Mouse (Mus musculus) embryo, embryonic 10 days (tissue): Measurements from ENCODE around the gene Rpn2.

ENCODE experiments used
- DNase-seq: peaks from one replicate; pipeline ENCODE4 v3.0.0-alpha.2; 2015; ENCODE audit warnings: low spot score

Rpn2 gene

DNA sequence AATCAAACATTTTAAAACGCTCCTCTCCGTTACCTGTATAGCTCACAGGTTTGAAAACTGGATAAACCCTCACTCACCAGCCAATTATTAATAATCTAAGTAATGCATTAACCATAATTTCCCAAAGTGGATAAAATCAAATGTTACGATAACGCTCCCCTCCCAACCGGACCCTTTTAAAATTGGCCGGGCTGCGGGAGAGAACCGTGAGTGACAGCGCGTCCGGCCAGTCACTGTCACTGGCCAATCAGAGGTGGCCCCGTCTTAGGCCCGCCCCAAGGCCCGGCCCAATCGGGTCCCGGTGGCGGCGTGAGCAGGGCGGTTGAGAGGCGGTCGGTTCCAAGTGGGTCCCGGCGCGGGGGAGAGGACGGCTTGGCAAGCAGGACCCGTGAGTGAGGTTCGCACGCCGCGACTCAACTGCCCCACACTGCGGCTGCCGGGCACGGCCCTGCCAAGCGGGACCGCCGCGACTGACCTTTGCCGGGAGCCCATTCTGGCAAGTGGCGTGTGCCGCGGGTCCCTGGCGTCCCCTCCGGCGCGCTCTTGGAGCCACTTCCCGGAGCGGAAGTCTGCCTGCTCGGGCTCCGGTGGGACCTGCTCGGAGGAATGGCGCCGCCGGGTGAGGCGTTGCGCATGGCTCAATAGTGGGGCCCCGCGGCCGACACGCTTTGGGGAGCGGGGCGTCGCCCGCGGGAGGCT is at the start of gene Rpn2:
TSS of gene Rpn2 (plus strand) at position 301 of the 699 bp plus-strand sequence.
- DNase-seq = peak; percentile 97

DNA sequence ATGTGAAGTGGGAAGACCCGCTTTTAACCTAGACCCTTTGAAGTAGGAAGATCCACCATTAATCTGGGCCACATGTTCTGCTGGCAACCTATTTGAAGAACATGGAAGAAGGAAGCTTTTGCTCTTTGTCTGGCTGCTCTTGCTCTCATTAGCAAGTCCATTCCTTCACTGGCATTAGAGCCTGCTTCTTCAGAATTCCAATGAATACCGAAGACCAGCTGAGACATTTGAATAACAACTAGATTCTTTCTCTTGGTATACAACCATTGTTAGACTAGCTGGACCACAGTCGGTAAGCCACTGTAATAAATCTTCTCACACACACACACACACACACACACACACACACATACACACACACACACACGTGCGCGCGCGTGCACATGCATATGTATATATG is 42.9 kb upstream of the Rpn2 start:
- no peak for DNase-seq

DNA sequence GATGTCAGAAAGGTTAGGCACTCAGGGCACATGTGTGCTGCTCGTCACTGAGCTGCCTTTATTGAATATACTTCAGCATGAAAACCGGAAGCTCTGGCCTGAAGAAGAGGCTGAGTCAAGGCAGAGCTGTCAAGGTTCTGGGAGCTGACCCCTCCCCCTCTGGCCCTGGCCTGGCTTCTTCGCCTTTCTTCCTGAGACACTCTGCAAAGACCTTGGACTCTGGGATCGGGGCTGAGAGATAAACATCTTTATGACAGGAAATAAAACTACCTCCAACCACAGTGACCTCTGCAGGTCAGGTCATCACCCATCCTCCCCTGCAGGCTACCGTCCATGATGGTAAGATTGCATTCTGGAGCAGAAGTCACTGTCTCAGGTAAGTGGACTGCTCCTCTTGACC is 33.8 kb upstream of the Rpn2 start:
- no peak for DNase-seq

DNA sequence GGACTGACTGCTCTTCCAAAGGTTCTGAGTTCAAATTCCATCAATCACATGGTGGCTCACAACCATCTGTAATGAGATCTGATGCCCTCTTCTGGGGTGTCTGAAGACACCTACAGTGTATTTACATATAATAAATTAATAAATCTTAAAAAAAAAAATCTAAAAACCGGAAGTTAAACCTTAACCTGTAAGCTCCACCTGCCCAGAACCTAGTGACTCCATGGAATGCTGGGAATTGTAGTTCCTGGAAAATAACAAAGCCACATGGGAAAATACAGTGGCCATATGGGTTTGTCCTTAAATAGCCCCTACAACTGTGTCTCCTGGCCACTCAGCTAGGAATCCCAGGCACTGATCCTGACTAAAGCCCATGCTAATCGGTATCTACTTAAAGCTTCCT is 33.2 kb upstream of the Rpn2 start:
- no peak for DNase-seq

DNA sequence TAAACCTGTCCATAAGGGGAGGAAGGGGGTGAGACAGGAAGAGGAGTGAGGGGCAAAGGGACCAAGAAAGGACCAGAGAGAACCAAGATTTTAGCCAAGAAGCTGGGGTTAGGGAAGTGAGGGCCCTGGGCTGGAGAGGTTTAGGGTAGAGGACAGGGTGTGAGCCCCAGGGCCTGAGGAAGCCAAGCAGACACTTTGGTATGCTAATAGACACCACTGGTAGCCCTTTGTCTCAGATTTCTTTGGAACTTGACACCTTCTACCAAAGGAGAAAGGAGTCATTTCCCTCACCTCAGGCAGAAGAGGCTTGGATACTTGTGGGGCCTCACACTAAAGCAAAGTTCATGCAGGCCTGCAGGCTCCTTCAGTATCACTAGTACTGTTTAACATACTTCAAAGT is 30.7 kb upstream of the Rpn2 start:
- DNase-seq = peak; percentile 43

DNA sequence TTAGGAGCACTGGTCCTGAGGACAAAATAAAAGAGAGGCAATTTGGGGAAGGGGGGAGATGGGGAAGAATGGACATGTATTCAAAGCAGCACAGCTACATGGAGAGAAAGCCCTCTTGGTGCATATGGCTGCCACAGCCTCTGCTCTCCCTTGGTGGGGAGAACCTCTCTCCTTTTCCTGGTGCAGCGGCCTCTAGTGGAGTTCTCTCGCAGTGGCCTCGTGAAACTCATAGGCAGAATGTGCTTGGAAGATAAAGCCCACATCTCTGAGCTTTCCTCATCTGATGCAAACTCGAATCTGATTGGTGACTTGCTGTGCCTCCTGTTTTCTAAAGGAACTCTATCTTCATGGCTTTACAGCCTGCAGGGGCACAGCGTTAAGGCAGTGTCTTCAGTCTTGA is 19.1 kb upstream of the Rpn2 start:
- DNase-seq = peak; percentile 80

DNA sequence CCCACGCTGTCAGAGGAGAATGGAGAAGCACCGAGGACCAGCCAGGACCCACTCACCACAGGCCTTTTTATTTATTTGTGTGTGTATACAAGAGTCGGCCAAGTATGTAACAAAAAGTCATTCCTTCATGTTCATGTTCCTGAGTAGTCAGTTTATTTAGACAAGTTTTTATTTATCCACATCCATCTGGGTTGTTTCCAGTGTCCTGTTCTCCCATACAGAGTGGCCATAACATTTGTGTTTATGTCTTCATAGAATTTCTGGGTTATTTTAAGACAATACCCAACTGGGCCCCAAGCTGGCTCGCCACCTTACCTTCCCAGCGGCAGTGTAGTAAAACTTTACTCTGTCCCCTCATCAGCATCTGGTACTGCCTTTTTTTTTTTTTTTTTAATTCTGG is 16.9 kb upstream of the Rpn2 start:
- no peak for DNase-seq

DNA sequence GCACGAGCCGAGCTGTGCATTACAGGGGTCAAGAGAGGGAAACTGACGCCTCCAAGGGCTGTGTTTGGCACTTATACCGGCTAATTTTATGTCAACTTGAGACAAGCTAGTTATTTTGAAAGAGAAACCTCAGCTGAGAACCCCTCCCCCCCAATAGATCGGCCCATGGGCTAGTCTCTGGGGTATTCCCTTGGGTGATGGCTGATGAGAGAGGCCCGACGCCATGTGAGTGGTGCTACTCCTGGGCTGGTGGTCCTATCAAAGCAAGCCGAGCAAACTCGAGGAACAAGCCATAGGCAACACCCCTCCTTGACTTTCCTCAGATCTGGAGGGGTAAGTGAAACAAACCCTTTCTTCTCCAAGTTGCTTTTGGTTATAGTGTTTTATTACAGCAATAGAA is 16.3 kb upstream of the Rpn2 start:
- DNase-seq = no peak

DNA sequence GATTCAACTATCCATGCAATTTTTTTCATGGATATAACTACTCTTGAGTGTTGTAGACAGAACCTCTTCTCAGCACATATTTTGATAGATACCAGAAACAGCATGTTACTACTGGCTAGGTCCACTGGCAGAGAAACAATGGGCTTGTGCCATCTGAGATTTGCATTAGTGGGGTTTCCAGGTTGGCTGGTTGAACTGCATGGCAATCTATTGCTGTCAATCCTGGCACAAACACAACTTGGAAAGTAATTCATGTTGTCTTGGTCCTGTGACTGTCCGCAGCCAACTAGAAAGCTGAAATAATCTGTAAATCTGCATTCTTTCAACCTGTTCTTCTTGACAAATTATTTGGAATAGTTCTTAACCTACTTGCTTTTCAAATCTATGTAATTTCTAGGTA is 15.7 kb upstream of the Rpn2 start:
- DNase-seq = no peak

DNA sequence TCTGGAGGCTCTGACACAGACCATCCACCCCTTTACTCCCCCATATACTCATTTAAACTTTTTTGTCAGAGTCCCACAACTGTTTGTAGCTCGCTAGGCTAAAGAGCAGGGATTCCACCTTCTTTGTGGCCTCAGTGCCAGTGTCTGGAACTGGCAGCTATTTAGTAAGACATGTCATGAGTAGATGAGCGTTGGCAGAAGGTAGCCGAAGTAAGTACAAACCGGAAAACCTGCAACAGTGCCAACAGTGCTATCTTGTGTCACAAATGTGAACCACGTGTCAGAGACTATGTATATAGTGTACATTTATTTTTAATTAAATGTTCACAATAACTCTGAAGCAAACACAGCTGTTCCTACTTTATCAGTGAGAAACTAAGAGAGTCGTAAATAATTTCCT is 15.0 kb upstream of the Rpn2 start:
- no peak for DNase-seq

DNA sequence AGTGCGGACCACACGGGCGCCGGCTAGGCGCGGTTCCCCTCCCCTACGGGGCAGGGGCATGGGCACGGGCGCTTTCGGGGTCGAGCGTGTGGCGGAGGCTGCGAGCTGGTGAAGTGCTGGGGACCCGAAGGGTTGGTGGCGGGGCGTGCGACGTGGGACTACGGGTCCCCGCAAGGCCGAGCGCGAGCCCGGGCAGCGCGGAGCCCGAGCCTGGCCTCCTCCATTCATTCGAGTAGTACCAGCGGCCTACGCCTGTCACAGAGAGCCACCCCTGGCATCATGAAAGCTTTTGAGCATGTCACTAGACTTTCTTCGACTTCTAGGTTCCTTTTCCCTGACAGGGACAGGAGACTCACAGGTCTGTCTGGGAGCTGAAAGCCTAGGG is 591 bp downstream of the Rpn2 start, which contains the start of gene Mroh8:
TSS of gene Mroh8 (minus strand) at position 134 of the 385 bp plus-strand sequence.
- peak; percentile 67 for DNase-seq

DNA sequence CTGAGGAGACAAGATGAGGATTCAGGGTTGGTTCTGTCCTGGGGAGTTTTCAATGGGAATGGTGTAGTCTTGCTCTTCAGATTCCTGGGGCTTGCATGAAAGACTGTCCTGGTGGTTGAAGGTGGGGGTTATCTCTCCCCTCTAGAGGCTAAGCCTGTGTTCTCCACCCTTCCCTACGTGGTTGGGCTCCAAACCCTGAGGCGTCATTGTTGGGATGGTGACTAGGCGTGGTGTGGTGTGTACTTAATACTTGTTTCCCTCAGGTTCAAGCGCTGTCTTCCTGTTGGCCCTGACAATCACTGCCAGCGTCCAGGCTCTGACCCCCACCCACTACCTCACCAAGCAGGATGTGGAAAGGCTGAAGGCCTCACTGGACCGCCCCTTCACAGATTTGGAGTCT is 4.5 kb downstream of the Rpn2 start:
- no peak for DNase-seq

DNA sequence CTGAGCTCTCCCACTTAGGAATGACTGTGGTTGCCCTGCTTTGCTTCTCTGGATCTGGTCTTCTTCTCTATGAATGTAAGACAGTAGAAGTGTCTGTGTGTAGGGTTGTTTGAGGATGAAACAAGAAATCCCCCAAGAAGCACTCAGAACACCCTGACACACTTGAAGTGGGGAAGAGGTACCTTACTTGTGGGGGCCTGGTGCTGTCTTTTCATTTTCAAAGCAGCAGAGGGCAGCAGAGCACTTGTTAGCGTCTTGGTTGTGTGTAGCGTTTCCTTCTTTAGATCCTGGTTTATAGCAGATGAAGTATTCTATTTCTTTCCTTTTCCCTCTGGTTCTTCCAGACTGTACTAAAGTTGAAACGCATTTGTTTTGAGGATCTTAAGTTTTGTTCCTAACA is 8.7 kb downstream of the Rpn2 start:
- peak; percentile 70 for DNase-seq

DNA sequence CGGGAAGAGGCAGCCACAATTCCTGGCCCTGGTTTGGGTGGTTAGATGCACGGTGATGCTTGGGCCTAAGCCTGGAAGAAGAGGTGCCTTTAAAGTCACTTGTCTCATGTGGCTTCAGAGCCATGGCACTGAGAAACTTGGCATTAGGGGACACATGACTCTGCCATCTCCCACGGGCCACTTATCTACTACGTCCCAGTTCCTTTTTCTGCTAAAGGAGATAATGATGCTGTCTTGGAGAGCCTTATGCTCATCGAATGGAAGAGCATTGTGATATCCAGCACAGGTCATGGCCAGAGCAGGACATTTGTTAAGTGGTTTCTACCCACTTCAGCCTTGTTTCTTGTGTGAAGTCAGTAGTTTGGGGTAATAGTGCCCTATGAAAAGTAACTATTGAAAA is 10.2 kb downstream of the Rpn2 start:
- no peak for DNase-seq

DNA sequence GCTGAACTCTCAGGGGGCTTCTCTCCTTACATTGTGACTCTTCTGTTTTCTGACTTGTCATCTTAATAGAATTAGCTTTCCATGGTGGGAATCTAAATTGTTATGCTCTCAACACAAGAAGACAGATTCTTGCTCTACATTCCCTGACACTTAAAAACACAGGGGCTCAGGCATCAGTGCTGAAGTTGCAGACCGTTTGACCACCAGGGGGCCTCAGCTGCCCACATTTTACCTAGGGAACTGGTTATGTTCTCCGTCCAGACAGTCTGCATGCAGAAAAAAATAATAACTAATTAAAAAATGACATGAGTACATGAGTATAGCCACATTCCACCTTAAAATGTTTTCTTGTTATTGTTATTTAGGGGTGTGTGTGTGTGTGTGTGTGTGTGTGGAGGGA is 13.3 kb downstream of the Rpn2 start:
- peak; percentile 74 for DNase-seq

DNA sequence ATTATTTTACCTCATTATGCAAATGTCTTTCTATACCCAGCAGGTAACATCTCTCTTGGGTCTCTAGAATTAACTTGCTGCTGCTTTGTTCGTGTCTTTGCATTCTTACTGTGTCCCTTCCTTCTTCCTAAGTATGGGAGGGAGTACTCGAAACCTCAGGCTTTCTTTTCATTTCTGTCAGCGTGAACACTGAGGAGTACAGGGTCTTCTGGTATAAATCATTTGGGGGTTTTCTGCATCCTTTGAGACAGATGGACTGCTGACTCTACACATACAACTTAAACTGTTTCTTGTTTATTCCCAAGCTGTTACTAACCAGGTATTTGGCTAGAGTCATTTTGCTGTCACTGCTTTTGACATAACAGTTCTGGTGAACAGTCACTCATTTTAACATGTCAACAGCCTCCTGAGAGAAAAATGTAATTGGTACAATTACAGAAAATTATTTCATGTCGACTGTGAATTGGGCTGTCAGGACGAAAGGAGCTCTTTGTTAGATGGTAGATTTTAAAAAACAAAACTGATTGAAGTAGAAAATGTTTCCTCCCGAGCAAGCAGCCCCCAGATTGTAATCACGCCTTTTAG is 17.4 kb downstream of the Rpn2 start:
- DNase-seq = no peak

DNA sequence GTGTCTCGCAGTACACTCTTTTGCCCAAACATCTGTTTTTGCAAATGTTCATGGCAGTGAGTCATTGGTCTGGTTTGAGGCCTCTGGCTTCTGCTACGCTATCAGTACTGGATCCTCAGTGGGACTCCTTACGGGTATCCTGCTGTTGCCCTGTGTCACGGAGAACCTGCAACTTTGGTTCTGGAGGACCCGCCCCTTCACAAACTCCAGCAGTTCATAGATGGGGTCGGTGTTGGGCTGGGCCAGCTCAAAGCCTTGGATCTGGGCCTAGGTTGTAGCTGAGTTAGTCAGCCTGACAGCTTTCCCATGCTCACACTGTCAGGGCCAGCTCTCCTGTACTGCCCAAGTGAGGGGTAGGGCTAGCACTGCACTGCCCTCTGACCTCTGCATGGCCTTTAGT is 21.2 kb downstream of the Rpn2 start:
- DNase-seq = no peak

DNA sequence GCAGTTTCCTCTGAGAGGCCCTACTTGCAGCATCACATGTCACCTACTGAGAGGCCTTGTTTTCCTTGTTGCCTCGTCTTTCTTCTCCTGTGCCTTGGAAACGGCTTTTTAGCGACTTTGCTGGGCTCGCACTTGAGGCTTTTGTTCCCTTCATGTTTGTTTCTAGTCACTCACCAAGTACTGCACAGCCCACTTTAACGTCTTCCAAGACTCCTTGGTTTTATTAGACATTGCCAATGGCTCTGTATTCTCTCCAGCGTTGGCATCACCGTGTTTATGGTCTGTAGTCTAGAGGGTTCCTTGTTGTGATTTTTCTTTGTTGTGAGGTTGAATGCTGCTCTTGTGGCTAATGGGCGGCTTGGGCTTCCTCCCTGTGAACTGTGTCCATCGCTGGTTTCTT is 24.3 kb downstream of the Rpn2 start:
- DNase-seq = no peak

DNA sequence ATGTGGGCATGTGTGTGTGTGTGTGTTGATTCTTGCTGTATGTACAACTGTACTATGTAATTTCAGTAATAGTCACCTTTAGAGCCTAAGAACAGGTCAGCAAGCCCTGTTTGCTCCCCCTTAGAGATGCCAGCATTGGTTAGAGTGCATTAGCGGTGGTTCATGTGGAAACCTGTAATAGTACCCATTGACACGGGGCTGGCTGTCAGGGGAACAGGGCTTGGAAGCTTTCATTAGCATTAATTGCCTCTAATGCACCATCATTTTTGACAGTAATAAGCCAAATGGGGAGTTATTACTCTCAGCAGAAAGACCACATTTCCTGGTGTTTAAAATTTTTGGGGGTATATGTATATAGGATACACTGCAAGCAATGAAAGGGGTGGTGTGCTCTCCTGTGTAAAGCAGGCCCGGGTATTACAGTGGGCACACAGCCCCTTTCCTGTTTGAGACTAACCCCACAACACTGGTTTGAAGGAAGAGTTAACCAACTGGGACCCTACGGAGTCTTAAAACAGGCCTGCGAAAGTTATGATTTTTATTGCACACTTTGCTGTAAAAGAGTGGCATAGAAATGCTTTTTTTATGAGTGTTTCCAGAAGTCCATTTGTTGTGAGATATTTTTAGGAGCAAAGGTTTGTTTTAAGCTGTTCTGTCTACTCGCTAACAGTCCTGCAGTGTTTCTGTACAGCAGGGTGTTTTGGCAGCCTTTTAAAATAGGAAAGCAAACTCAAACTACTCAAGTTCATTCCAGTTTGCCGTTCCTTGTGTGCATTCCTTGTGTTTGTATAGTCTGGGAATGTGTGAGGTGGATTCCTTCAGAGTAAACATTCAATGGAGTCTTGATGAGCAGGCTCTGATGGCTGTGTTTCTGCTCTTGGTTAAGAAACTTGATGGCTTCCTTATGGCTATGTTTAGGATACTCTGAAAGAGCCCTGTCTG is 27.5 kb downstream of the Rpn2 start:
- no peak for DNase-seq

DNA sequence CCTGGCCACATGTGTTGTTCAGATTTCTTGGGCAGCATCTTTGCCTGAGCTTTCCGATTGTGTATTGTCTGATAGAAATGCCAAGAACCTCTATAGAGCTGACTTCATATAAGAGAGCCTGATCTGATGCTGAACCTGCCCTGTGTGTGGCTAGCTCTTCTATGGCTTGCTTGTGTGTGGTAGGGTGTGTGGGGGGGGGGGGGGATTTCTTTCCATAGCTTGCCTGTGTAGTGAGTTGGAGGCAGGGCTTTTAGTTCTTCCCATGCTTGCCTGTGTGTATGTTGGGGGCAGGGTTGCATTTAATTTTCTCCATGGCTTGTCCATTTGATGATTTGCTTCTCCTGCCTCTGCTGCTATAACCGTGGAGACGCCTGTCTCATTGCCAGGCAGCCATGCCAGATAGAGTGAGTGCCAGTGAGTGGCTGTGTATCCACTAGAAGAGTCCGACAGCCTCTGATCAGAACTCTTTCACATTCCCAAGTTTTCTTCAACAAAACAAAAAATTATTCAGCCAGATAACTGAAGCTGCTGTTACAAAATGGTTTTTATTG is 29.0 kb downstream of the Rpn2 start:
- no peak for DNase-seq

DNA sequence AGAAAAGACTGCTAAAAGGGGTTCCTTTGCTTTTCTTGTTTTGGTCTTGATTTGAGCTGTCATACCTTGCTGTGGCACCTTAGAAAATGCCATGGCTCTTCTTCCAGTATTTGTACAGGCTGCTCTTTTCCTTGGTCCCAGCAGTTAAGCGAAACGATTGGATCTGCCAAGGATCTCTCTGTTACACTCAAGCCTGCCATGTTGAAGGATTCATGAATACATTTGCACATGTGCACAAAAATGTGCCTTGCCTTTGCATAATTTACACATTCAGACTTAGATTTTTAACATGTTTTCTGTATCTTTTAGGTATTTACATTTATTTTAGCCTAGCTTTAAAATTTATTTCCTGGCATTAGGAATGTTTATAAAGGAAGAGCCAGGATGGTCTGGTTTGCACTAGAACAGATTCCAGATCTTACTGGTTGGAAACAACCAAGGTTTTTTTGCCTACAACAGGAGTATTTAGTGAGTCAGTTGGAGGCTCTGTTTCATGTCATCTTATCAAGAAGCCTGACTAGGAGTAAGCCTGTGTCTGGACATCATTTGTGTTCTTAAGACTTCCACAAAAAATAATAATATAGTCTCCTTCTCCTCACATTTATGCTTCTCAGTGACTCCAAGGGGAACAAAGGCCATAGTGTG is 29.6 kb downstream of the Rpn2 start:
- DNase-seq = no peak

DNA sequence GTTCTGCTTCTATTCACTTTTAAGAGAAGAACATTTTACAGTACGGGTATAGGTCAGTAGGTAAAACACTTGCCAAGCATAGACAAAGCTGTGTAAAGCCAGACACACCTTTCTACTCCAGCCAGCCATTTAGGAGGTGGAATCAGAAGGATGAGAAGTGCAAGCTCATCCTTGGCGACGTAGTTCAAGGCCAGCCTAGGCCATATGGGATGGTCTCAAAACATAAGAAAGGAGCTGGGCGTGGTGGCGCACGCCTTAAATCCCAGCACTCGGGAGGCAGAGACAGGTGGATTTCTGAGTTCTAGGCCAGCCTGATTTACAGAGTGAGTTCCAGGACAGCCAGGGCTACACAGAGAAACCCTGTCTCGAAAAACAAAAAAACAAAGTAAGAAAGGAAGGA is 30.8 kb downstream of the Rpn2 start:
- no peak for DNase-seq
